Mouse (Mus musculus): ENCODE data around the gene Wdr83. TPM values are rescaled to one million over a fixed set of nuclear protein-coding genes. Genes with fewer than 3 reads are reported as not detected.

Gene Wdr83
- total RNA-seq, 2 experiments from 2014 or later, result 13.2 to 15.1 TPM

- intact Hi-C loops (cut with DNase I; ENCODE audit: low total_unique reads), result no loop called here
- peak; percentile 51 for DNase-seq
These were observed 43.2 kb downstream of the Wdr83 start for GRCm38 (mm10) chr8:85037681-85038531.

GRCm38 (mm10) chr8:85037366-85037680 is 43.8 kb downstream of the Wdr83 start:
- no peak for DNase-seq
- intact Hi-C loops (cut with DNase I; ENCODE audit: low total_unique reads), result no loop called here

- intact Hi-C loops (cut with DNase I; ENCODE audit: low total_unique reads), result no loop called here
These were observed 44.3 kb downstream of the Wdr83 start, which contains the start of gene Tnpo2 for GRCm38 (mm10) chr8:85036718-85037365. Gene Tnpo2 (plus strand): TSS chr8:85036915.

GRCm38 (mm10) chr8:85036381-85036717 is 44.8 kb downstream of the Wdr83 start:
- no peak for DNase-seq
- intact Hi-C loops (cut with DNase I; ENCODE audit: low total_unique reads), result no loop called here

More at GRCm38 (mm10) chr8:85036718-85037365, 44.3 kb downstream of the Wdr83 start, which contains the start of gene Tnpo2:
- peak; percentile 91 for DNase-seq

GRCm38 (mm10) chr8:85035728-85036310 is 45.3 kb downstream of the Wdr83 start:
- intact Hi-C loops (cut with DNase I; ENCODE audit: low total_unique reads), result no loop called here
- no peak for DNase-seq

- intact Hi-C loops (cut with DNase I; ENCODE audit: low total_unique reads), result no loop called here
- DNase-seq, result no peak
These were observed 45.9 kb downstream of the Wdr83 start for GRCm38 (mm10) chr8:85035165-85035727.

- intact Hi-C loops (cut with DNase I; ENCODE audit: low total_unique reads), result no loop called here
- DNase-seq, result peak; percentile 71
These were observed 46.3 kb downstream of the Wdr83 start for GRCm38 (mm10) chr8:85034764-85035163.

- no peak for DNase-seq
- intact Hi-C loops (cut with DNase I; ENCODE audit: low total_unique reads), result no loop called here
These were observed 47.2 kb downstream of the Wdr83 start for GRCm38 (mm10) chr8:85033867-85034266.

- intact Hi-C loops (cut with DNase I; ENCODE audit: low total_unique reads), result no loop called here
- no peak for DNase-seq
These were observed 48.3 kb downstream of the Wdr83 start for GRCm38 (mm10) chr8:85032622-85033311.

- intact Hi-C loops (cut with DNase I; ENCODE audit: low total_unique reads), result no loop called here
- no peak for DNase-seq
These were observed 51.8 kb downstream of the Wdr83 start for GRCm38 (mm10) chr8:85029271-85029670.

GRCm38 (mm10) chr8:85027922-85028321 is 53.2 kb downstream of the Wdr83 start:
- intact Hi-C loops (cut with DNase I; ENCODE audit: low total_unique reads), result no loop called here
- no peak for DNase-seq

GRCm38 (mm10) chr8:85027516-85027855 is 53.6 kb downstream of the Wdr83 start:
- intact Hi-C loops (cut with DNase I; ENCODE audit: low total_unique reads), result no loop called here
- DNase-seq, result no peak

- peak; percentile 98 for DNase-seq
- intact Hi-C loops (cut with DNase I; ENCODE audit: low total_unique reads), result no loop called here
These were observed 54.2 kb downstream of the Wdr83 start, which contains the start of gene Trir for GRCm38 (mm10) chr8:85026670-85027515. Gene Trir (plus strand): TSS chr8:85026823.

- intact Hi-C loops (cut with DNase I; ENCODE audit: low total_unique reads), result no loop called here
These were observed 55.8 kb downstream of the Wdr83 start, which contains the start of gene Asna1 for GRCm38 (mm10) chr8:85025098-85025932. Gene Asna1 (minus strand): TSS chr8:85025281.

More at GRCm38 (mm10) chr8:85025098-85025932, 55.8 kb downstream of the Wdr83 start, which contains the start of gene Asna1:
- DNase-seq, result peak; percentile 81
